Mouse (Mus musculus) lung, embryonic 16.5 days (tissue): ENCODE data around the gene Fst. TPM values are rescaled to one million over a fixed set of nuclear protein-coding genes. Genes with fewer than 3 reads are reported as not detected.
A peak's percentile ranks its signal among the peaks of the same experiment; 100 is the strongest.

Experiments
- ATAC-seq: fragments of 200-750 bp; cut with Nextera tagmentation; 2 replicates; pipeline ENCODE4 v1.8.0; 2017; ENCODE audit warnings: low read depth, mild to moderate bottlenecking, moderate library complexity
- H3K27ac ChIP-seq: fragments of 300-500 bp; sonication (generic); 2 replicates; pipeline ENCODE4 v1.5.1; 2014; ENCODE audit warnings: mild to moderate bottlenecking, control low read depth, low read length
- H3K27me3 ChIP-seq: fragments of 300-500 bp; sonication (generic); 2 replicates; pipeline ENCODE4 v1.6.1; 2014; ENCODE audit warnings: low read depth, low read length, mixed read lengths; ENCODE audit not compliant: control insufficient read depth, insufficient read depth
- H3K36me3 ChIP-seq: fragments of 300-500 bp; sonication (generic); 2 replicates; pipeline ENCODE4 v1.6.1; 2014; ENCODE audit warnings: low read length; ENCODE audit not compliant: control insufficient read depth, insufficient read depth
- H3K4me1 ChIP-seq: fragments of 300-500 bp; sonication (generic); replicated peaks from 2 replicates; pipeline ENCODE4 v1.6.1; 2014; ENCODE audit warnings: low read length, mixed read lengths; ENCODE audit not compliant: control insufficient read depth, insufficient read depth
- H3K4me2 ChIP-seq: fragments of 300-500 bp; sonication (generic); 2 replicates; pipeline ENCODE4 v1.6.1; 2014; ENCODE audit warnings: low read depth, low read length, control low read depth
- H3K4me3 ChIP-seq: fragments of 300-500 bp; sonication (generic); 2 replicates; pipeline ENCODE4 v1.5.1; 2014; ENCODE audit warnings: mild to moderate bottlenecking, low read length, control low read depth
- H3K9ac ChIP-seq: fragments of 300-500 bp; sonication (generic); 2 replicates; pipeline ENCODE4 v1.6.1; 2014; ENCODE audit warnings: low read length, control low read depth
- H3K9me3 ChIP-seq: fragments of 300-500 bp; sonication (generic); 2 replicates; pipeline ENCODE4 v1.6.1; 2016; ENCODE audit warnings: low read length; ENCODE audit not compliant: control insufficient read depth
- WGBS: fragments of 180-500 bp; shearing (Covaris S2); extraction: QIAGEN DNeasy Blood & Tissue Kit; methylation state at CpG from one replicate; pipeline ENCODE4 v1.1.7; 2014; 5-methylcytosine and 5-hydroxymethylcytosine counted together
- polyA plus RNA-seq: library from polyadenylated mRNA; unstranded; fragments of >200 nt; fragmentation: Nextera tagmentation; extraction: Ambion mirVana; gene quantifications from 2 replicates; pipeline ENCODE4 v1.2.1, GENCODE M21; 2015

Gene Fst
- polyA plus RNA-seq, 1 experiment from 2014 or later: 2.1 TPM

DNA sequence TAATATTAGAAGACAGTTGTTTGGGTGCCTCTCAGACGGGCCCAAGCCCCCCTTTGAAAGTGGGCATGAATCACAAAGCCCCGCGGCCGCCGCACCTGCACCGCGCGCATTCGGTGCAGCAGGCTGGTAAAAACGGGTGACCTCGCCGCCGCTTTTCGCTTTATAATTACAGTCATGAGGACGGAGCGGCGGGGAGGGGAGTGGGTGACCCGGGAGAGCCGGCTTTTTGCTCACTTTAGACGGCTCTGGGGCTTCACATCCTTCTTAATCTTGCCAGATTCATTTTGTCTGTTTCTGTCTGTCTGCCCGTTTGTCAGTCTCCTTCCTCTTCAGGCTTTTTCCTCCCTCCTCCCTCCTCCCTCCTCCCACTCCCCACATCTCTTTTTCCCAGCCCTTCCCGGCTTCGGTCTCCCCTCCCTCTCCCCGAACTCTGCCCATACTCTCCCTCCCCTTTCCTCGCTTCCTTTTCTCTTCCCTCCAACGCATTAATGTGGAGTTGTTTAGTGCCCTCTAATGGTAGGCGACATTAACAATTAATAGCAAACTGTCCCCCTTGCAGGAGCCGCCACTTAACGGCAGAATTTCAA lies 1.6 kb upstream of the Fst start:
- ATAC-seq: peak; percentile 34; the same call in 1 of the 2 replicates

GRCm38 (mm10) chr13:114459701-114460160 lies 980 bp upstream of the Fst start:
- Histone ChIP-seq H3K4me1 (peaks cover 24% of the 10 kb centered on the region), H3K9ac (peak overlapping the region; percentile 61), H3K9me3 (no peaks in the 10 kb centered on the region), H3K36me3 (no peaks in the 10 kb centered on the region), H3K4me2 (peak overlapping the region; percentile 97), H3K27ac (no peak overlapping the region), H3K4me3 (peak overlapping the region; percentile 63), H3K27me3 (peaks cover 59% of the 10 kb centered on the region)
- under 1% methylated on average over 15 of the region's 16 CpGs for WGBS
- ATAC-seq: no peak

More for the DNA sequence above, 1.6 kb upstream of the Fst start:
- H3K9ac ChIP-seq: no peak overlapping the region
- H3K36me3 ChIP-seq: no peaks in the 10 kb centered on the region
- H3K9me3 ChIP-seq: no peaks in the 10 kb centered on the region
- H3K27me3 ChIP-seq: peaks cover 52% of the 10 kb centered on the region
- peak overlapping the region; percentile 63 for H3K4me3 ChIP-seq
- no peak overlapping the region for H3K27ac ChIP-seq
- peak overlapping the region; percentile 97 for H3K4me2 ChIP-seq
- WGBS: under 1% methylated on average over 29 of the region's 29 CpGs
- H3K4me1 ChIP-seq: peaks cover 24% of the 10 kb centered on the region

GRCm38 (mm10) chr13:114458291-114458885 lies 363 bp downstream of the Fst start:
- no peaks in the 10 kb centered on the region for H3K36me3 ChIP-seq
- H3K27me3 ChIP-seq: peaks cover 62% of the 10 kb centered on the region
- no peak overlapping the region for H3K27ac ChIP-seq
- H3K4me2 ChIP-seq: peak overlapping the region; percentile 97
- H3K4me1 ChIP-seq: peaks cover 24% of the 10 kb centered on the region
- peak overlapping the region; percentile 63 for H3K4me3 ChIP-seq
- H3K9me3 ChIP-seq: no peaks in the 10 kb centered on the region
- peak; percentile 71 for ATAC-seq
- H3K9ac ChIP-seq: peak overlapping the region; percentile 41
- WGBS: under 1% methylated on average over 39 of the region's 56 CpGs

GRCm38 (mm10) chr13:114457567-114458120 lies 1.1 kb downstream of the Fst start:
- WGBS: 2% methylated on average over 15 of the region's 15 CpGs
- no peak for ATAC-seq
- no peak overlapping the region for H3K27ac ChIP-seq
- H3K9ac ChIP-seq: peak overlapping the region; percentile 47; the same call in 1 of the 2 replicates
- peak overlapping the region; percentile 63 for H3K4me3 ChIP-seq
- H3K36me3 ChIP-seq: no peaks in the 10 kb centered on the region
- H3K4me2 ChIP-seq: peak overlapping the region; percentile 97
- peaks cover 59% of the 10 kb centered on the region for H3K27me3 ChIP-seq
- H3K9me3 ChIP-seq: no peaks in the 10 kb centered on the region
- H3K4me1 ChIP-seq: peaks cover 24% of the 10 kb centered on the region

DNA sequence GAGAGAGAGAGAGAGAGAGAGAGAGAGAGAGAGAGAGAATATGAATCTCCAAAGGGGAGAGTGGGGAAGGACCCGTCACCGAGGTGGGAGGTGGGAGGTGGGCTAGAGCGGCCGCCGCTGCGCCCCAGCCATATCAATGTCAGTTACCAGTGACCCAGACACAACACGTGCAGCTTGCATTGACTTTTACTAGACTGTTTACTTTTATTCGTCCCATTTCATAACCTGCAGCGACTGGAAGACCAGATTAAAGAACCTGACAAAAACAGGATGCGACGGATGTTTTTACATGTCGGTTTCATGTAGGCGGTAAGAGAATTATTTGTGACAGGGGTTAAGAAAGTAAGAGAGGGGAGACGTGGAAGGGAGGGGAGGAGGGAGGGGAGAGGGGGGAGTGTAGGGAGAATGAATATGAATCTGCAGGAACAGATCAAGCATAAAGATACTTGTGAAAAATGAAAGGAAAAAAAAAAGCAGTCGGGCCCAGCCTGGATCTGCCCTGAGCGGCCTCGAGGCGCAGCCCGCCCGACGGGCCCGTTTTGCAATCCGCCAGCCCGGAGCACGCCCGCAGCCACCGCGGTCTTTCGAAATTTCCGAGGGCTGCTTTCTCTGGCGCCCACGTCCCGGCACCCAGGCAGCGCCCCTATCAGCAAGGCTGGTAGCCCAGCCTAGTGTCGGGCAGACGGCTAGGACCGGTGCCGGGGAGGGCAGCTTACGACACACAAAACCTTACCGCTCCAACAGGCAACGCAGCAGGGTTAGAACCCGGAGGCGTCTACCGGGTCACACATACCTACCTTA lies 1.8 kb downstream of the Fst start:
- Histone ChIP-seq H3K27ac (no peak overlapping the region), H3K4me3 (peak overlapping the region; percentile 45), H3K4me2 (peak overlapping the region; percentile 55), H3K4me1 (peaks cover 24% of the 10 kb centered on the region), H3K9me3 (no peaks in the 10 kb centered on the region), H3K36me3 (no peaks in the 10 kb centered on the region), H3K9ac (peak overlapping the region; percentile 47; the same call in 1 of the 2 replicates), H3K27me3 (peaks cover 59% of the 10 kb centered on the region)
- under 1% methylated on average over 44 of the region's 44 CpGs for WGBS
- ATAC-seq: peak; percentile 35; the same call in 1 of the 2 replicates

GRCm38 (mm10) chr13:114456224-114456623 lies 2.5 kb downstream of the Fst start:
- H3K9ac ChIP-seq: no peak overlapping the region
- 0 out of 2 replicates have a peak, but pooled peaks have one; percentile 21 for ATAC-seq

DNA sequence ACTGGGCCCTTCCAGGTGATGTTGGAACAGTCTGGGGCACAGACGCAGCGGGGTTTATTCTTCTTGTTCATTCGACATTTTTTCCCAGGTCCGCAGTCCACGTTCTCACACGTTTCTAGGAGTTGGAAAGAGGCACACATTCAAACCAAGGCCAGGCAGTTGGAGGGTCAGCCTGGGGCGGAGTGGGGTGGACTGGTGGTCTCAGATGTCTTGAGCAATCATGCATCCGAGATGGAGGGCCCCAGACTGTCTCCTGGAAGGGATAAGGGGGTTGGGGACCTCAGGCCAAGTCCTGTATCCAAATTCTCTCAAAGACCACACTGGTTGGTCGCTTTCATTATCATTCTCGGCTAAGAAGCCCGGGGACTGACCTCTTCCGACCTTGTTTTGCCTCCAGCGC lies 3.0 kb downstream of the Fst start:
- ATAC-seq: no peak
- WGBS: 44% methylated on average over 13 of the region's 13 CpGs
- H3K4me2 ChIP-seq: peak overlapping the region; percentile 55
- H3K9ac ChIP-seq: no peak overlapping the region
- H3K4me1 ChIP-seq: peaks cover 24% of the 10 kb centered on the region
- H3K4me3 ChIP-seq: peak overlapping the region; percentile 32
- H3K27ac ChIP-seq: no peak overlapping the region
- H3K9me3 ChIP-seq: 0 out of 2 replicates have a peak, but pooled peaks cover 3% of the 10 kb centered on the region
- H3K36me3 ChIP-seq: no peaks in the 10 kb centered on the region
- H3K27me3 ChIP-seq: peaks cover 52% of the 10 kb centered on the region

More at GRCm38 (mm10) chr13:114456224-114456623, 2.5 kb downstream of the Fst start:
- H3K27ac ChIP-seq: no peak overlapping the region
- H3K9me3 ChIP-seq: 0 out of 2 replicates have a peak, but pooled peaks cover 3% of the 10 kb centered on the region
- H3K27me3 ChIP-seq: peaks cover 55% of the 10 kb centered on the region
- peaks cover 24% of the 10 kb centered on the region for H3K4me1 ChIP-seq
- WGBS: under 1% methylated on average over 14 of the region's 14 CpGs
- no peaks in the 10 kb centered on the region for H3K36me3 ChIP-seq
- peak overlapping the region; percentile 55 for H3K4me2 ChIP-seq
- H3K4me3 ChIP-seq: peak overlapping the region; percentile 32

DNA sequence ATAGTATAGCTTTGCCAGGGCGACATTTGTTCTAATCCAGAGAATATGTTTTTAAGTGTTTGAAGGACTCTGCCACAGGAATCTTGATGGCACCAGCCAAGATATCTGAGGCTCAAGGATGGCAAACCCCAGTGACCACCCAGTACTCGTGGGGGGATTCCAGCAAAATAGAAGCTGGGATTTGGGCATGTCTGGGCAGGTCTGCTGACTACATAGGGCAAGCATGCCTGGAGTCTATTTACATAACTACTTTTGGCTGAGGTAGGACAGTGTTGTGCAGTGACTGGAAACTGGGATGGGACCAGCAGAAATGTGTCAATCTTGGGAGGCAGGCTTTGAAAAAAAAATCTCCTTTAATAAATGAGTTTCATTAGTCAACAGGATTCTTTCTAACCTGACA lies 11.5 kb downstream of the Fst start:
- no peak overlapping the region for H3K4me3 ChIP-seq
- H3K9ac ChIP-seq: no peak overlapping the region
- H3K27me3 ChIP-seq: no peaks in the 10 kb centered on the region
- no peak overlapping the region for H3K4me2 ChIP-seq
- H3K9me3 ChIP-seq: 0 out of 2 replicates have a peak, but pooled peaks cover 3% of the 10 kb centered on the region
- H3K27ac ChIP-seq: no peak overlapping the region
- H3K36me3 ChIP-seq: no peaks in the 10 kb centered on the region
- 64% methylated on average over 2 of the region's 2 CpGs for WGBS
- H3K4me1 ChIP-seq: no peaks in the 10 kb centered on the region
- no peak for ATAC-seq
